Mouse (Mus musculus): ENCODE data around the gene Cd2. TPM values are rescaled to one million over a fixed set of nuclear protein-coding genes. Genes with fewer than 3 reads are reported as not detected.

Cd2 gene
- total RNA-seq (2014; fragmentation: Nextera tagmentation) = not detected in 2 replicates
- 0.33 TPM in 1 of 2 replicates, not detected in the other for total RNA-seq (2017)
- not detected in 2 replicates for polyA plus RNA-seq (2012)

DNA sequence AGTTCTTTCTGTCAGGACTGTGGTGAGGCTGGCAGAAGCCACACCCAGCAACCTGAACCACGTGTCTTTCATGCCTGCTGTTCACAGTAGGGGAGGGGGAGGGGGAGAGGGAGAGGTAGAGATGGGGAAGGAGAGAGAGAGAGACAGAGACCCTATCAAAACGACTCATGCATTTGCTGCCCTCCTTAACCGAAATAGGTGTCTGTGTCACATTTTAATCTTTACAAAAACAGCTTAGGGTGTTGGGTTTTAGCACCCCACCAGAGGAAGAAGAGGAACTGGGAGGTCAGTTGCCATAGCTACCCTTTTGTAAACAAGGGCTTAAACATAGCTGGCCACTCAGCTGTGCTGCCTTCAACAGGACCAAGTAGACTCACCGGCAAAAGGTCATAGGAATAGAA, at the start of gene Cd2:
TSS of gene Cd2 (minus strand) at position 29 of the 401 bp plus-strand sequence.
- Histone ChIP-seq H3K4me1 (ENCODE audit: insufficient read depth, low read depth, low read length) (peaks cover 8% of the 10 kb centered on the region; the same call in 1 of the 2 replicates), H3K9me3 (replicated peaks) (no peaks in the 10 kb centered on the region), H3K36me3 (replicated peaks) (no peaks in the 10 kb centered on the region), H3K27me3 (ENCODE audit: insufficient read depth, low read length) (peaks cover 11% of the 10 kb centered on the region), H3K4me3 (ENCODE audit: low read depth, low read length) (no peak within 1 kb of the TSS)
- no peak for DNase-seq (ENCODE audit: low spot score)
- TF ChIP-seq CTCF (IDR thresholded peaks at IDR 0.05; ENCODE audit: low read depth, low read length) = no peak
- TF ChIP-seq GATA1 (IDR thresholded peaks at IDR 0.05; ENCODE audit: borderline replicate concordance, low read length) = no peak
- TF ChIP-seq TAL1 (conservative IDR thresholded peaks at IDR 0.05; ENCODE audit: low read depth, low read length) = no peak
- no peak for TF ChIP-seq POLR2AphosphoS5 (IDR thresholded peaks at IDR 0.05; ENCODE audit: insufficient replicate concordance, low read depth, low read length)
- no peak for ATAC-seq (ENCODE audit: extremely low read depth, insufficient number of reproducible peaks, low FRiP score, poor library complexity, severe bottlenecking)

DNA sequence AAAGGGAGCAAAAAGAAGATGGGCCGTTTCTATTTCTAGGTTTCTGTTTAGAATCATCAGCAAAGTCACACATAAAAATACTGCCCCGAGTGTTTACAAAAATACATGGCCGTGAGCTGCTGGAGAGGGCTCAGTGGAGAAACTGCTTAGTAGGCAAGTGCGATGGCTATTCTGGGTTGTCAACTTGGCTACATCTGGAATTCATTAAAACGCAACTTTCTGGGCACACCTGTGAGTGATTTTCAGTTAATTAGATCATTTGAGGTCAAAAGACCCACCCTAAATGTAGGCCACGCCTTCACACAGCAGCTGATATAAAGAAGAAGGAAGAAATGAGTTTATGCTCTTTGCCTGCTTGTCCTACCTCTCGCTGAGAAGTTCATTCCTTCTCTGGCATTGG, 40.9 kb upstream of the Cd2 start:
- Histone ChIP-seq H3K36me3 (replicated peaks) (no peaks in the 10 kb centered on the region), H3K4me3 (ENCODE audit: low read depth, low read length) (no peak overlapping the region), H3K4me1 (ENCODE audit: insufficient read depth, low read depth, low read length) (peaks cover 28% of the 10 kb centered on the region), H3K27me3 (ENCODE audit: insufficient read depth, low read length) (peaks cover under 1% of the 10 kb centered on the region; the same call in 1 of the 2 replicates), H3K9me3 (replicated peaks) (no peaks in the 10 kb centered on the region)
- no peak for ATAC-seq (ENCODE audit: extremely low read depth, insufficient number of reproducible peaks, low FRiP score, poor library complexity, severe bottlenecking)
- TF ChIP-seq CTCF (IDR thresholded peaks at IDR 0.05; ENCODE audit: low read depth, low read length) = no peak
- TF ChIP-seq GATA1 (IDR thresholded peaks at IDR 0.05; ENCODE audit: borderline replicate concordance, low read length) = no peak
- TF ChIP-seq POLR2AphosphoS5 (IDR thresholded peaks at IDR 0.05; ENCODE audit: insufficient replicate concordance, low read depth, low read length) = no peak
- no peak for TF ChIP-seq TAL1 (conservative IDR thresholded peaks at IDR 0.05; ENCODE audit: low read depth, low read length)
- TF ChIP-seq GATA2 (IDR thresholded peaks at IDR 0.05; ENCODE audit: borderline replicate concordance, low read depth, low read length) = no peak
- no peak for DNase-seq (ENCODE audit: low spot score)

DNA sequence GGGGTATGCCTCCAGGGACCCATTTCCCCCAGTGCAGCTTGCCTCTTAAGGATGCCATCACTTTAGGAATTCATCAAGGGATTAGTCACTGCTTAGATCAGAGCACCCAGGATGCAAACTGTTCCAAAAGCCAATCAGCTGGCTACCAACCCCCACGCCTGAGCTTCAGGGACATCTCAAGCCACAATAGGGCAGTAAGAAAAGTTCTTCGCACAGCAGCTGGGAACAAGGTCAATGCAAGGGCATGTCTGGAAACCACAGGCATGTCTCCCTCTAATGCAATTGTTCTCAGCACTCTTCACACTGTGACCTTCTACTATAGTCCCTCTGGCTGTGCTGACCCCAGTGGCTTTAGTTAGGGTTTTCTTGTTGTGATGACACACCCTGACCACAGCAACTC, 39.5 kb upstream of the Cd2 start:
- TF ChIP-seq TAL1 (conservative IDR thresholded peaks at IDR 0.05; ENCODE audit: low read depth, low read length) = no peak
- no peak for TF ChIP-seq POLR2AphosphoS5 (IDR thresholded peaks at IDR 0.05; ENCODE audit: insufficient replicate concordance, low read depth, low read length)
- no peak for TF ChIP-seq CTCF (IDR thresholded peaks at IDR 0.05; ENCODE audit: low read depth, low read length)
- no peak for TF ChIP-seq GATA1 (IDR thresholded peaks at IDR 0.05; ENCODE audit: borderline replicate concordance, low read length)
- no peak for TF ChIP-seq GATA2 (IDR thresholded peaks at IDR 0.05; ENCODE audit: borderline replicate concordance, low read depth, low read length)
- Histone ChIP-seq H3K4me1 (ENCODE audit: insufficient read depth, low read depth, low read length) (peaks cover 32% of the 10 kb centered on the region), H3K4me3 (ENCODE audit: low read depth, low read length) (no peak overlapping the region), H3K36me3 (replicated peaks) (no peaks in the 10 kb centered on the region), H3K27me3 (ENCODE audit: insufficient read depth, low read length) (peaks cover 3% of the 10 kb centered on the region; the same call in 1 of the 2 replicates), H3K9me3 (replicated peaks) (no peaks in the 10 kb centered on the region)
- ATAC-seq (ENCODE audit: extremely low read depth, insufficient number of reproducible peaks, low FRiP score, poor library complexity, severe bottlenecking) (no peak), DNase-seq (ENCODE audit: low spot score) (no peak)

DNA sequence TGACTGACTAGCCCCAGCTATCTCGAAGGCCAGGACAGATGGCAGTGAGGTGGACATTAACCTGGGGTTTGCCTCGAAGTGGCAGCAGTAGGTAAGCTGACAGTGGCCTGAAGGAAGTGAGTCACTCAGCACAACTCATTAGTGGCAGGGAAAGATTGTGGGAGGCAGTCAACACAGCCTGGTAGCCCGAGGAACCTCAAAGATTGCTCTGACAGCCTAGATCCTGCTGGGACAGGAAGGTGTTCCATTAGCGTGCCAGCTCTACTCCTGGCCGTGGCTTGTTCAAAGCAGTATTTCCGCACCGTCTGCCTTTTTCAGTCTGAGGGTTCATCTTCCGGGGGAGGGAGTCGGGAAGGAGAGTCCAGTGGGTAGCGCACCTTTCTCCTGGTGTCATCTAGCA, 34.7 kb upstream of the Cd2 start:
- H3K27me3 ChIP-seq (ENCODE audit: insufficient read depth, low read length) = peaks cover 3% of the 10 kb centered on the region; the same call in 1 of the 2 replicates
- peaks cover 7% of the 10 kb centered on the region for H3K36me3 ChIP-seq (replicated peaks)
- no peak overlapping the region for H3K4me3 ChIP-seq (ENCODE audit: low read depth, low read length)
- H3K9me3 ChIP-seq (replicated peaks) = no peaks in the 10 kb centered on the region
- ATAC-seq (ENCODE audit: extremely low read depth, insufficient number of reproducible peaks, low FRiP score, poor library complexity, severe bottlenecking) = no peak
- peaks cover 42% of the 10 kb centered on the region for H3K4me1 ChIP-seq (ENCODE audit: insufficient read depth, low read depth, low read length)
- TF ChIP-seq TAL1 (conservative IDR thresholded peaks at IDR 0.05; ENCODE audit: low read depth, low read length) (no peak), CTCF (IDR thresholded peaks at IDR 0.05; ENCODE audit: low read depth, low read length) (no peak), POLR2AphosphoS5 (IDR thresholded peaks at IDR 0.05; ENCODE audit: insufficient replicate concordance, low read depth, low read length) (no peak), GATA2 (IDR thresholded peaks at IDR 0.05; ENCODE audit: borderline replicate concordance, low read depth, low read length) (no peak), GATA1 (IDR thresholded peaks at IDR 0.05; ENCODE audit: borderline replicate concordance, low read length) (no peak)
- no peak for DNase-seq (ENCODE audit: low spot score)

DNA sequence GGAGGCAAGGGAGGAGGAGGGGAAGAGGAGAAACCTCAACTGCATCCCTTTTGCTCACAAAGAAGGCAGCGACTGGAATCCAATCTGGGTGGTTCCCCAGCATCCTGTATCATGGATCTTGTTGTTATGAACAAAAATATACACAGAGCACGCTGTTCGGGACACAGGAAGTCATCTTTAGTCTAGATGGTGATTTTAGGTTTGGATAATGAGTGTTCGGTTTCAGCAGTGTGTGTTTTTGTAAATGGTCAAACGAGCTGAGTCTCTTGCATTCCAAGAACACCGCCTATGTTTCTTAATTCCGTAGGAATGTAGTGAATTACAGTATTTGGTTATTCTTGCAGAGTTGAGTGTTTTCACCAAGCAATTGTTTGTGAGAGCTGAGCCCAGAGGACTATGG, 33.1 kb upstream of the Cd2 start:
- no peaks in the 10 kb centered on the region for H3K9me3 ChIP-seq (replicated peaks)

DNA sequence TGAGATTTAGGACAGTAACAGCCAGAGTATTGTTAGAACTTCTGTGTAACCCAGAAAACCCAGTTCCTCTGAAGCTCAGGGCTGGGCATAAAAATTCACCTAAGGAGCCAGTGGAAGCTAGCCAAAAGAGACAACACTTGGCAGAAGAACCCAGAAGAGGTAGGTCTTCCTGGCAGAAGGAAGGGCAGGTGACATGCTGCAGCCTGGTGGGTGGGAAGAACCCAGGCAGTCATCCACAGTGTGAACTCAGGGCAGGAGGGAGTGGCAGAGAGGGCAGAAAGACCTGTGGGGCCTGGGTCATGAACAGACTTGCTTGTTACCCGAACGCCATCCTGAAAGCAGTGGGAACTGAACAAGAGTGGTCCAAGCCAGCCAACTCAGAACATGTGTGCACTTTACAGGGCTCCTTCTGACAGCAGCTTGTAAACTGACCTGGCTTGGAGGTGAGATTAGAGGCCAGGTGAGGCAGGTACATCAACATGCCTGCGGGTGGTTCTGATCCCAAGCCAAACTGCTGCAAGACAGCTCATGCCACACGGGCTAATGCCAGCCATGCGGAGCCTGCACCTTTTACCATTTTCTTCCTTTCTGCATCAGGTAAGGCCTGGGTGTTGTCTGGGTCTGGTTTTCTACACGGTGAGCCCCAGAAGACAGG, 30.9 kb upstream of the Cd2 start:
- no peak for ATAC-seq (ENCODE audit: extremely low read depth, insufficient number of reproducible peaks, low FRiP score, poor library complexity, severe bottlenecking)
- TF ChIP-seq TAL1 (conservative IDR thresholded peaks at IDR 0.05; ENCODE audit: low read depth, low read length) (no peak), GATA1 (IDR thresholded peaks at IDR 0.05; ENCODE audit: borderline replicate concordance, low read length) (no peak), POLR2AphosphoS5 (IDR thresholded peaks at IDR 0.05; ENCODE audit: insufficient replicate concordance, low read depth, low read length) (no peak), GATA2 (IDR thresholded peaks at IDR 0.05; ENCODE audit: borderline replicate concordance, low read depth, low read length) (no peak), CTCF (IDR thresholded peaks at IDR 0.05; ENCODE audit: low read depth, low read length) (no peak)

More for the DNA sequence above, 33.1 kb upstream of the Cd2 start:
- peaks cover 45% of the 10 kb centered on the region for H3K4me1 ChIP-seq (ENCODE audit: insufficient read depth, low read depth, low read length)
- DNase-seq (ENCODE audit: low spot score) (no peak), ATAC-seq (ENCODE audit: extremely low read depth, insufficient number of reproducible peaks, low FRiP score, poor library complexity, severe bottlenecking) (no peak)
- H3K36me3 ChIP-seq (replicated peaks) = peaks cover 7% of the 10 kb centered on the region
- H3K4me3 ChIP-seq (ENCODE audit: low read depth, low read length) = no peak overlapping the region
- TF ChIP-seq CTCF (IDR thresholded peaks at IDR 0.05; ENCODE audit: low read depth, low read length) = no peak
- no peak for TF ChIP-seq GATA1 (IDR thresholded peaks at IDR 0.05; ENCODE audit: borderline replicate concordance, low read length)
- no peak for TF ChIP-seq GATA2 (IDR thresholded peaks at IDR 0.05; ENCODE audit: borderline replicate concordance, low read depth, low read length)
- no peak for TF ChIP-seq POLR2AphosphoS5 (IDR thresholded peaks at IDR 0.05; ENCODE audit: insufficient replicate concordance, low read depth, low read length)
- TF ChIP-seq TAL1 (conservative IDR thresholded peaks at IDR 0.05; ENCODE audit: low read depth, low read length) = no peak
- H3K27me3 ChIP-seq (ENCODE audit: insufficient read depth, low read length) = peaks cover 3% of the 10 kb centered on the region; the same call in 1 of the 2 replicates

More for the DNA sequence above, 30.9 kb upstream of the Cd2 start:
- H3K4me3 ChIP-seq (ENCODE audit: low read depth, low read length) = no peak overlapping the region
- peaks cover 2% of the 10 kb centered on the region; the same call in 1 of the 2 replicates for H3K27me3 ChIP-seq (ENCODE audit: insufficient read depth, low read length)
- no peaks in the 10 kb centered on the region for H3K9me3 ChIP-seq (replicated peaks)
- peaks cover 7% of the 10 kb centered on the region for H3K36me3 ChIP-seq (replicated peaks)
- peaks cover 58% of the 10 kb centered on the region for H3K4me1 ChIP-seq (ENCODE audit: insufficient read depth, low read depth, low read length)
- DNase-seq (ENCODE audit: low spot score) = no peak

Data from G1E (cell line).